Mouse (Mus musculus) lung, embryonic 15.5 days (tissue): Measurements from ENCODE around the gene Rpl28. TPM values are rescaled to one million over a fixed set of nuclear protein-coding genes. Genes with fewer than 3 reads are reported as not detected.

Experiments used
- ATAC-seq: fragments of 200-750 bp; cut with Nextera tagmentation; 2 replicates; pipeline ENCODE4 v1.8.0; 2017; ENCODE audit warnings: moderate number of reproducible peaks, borderline replicate concordance; ENCODE audit not compliant: low FRiP score, low TSS enrichment; ENCODE audit errors: extremely low read depth
- H3K27ac ChIP-seq: fragments of 300-500 bp; sonication (generic); 2 replicates; pipeline ENCODE4 v1.5.1; 2015; ENCODE audit warnings: moderate library complexity, mild to moderate bottlenecking, inconsistent platforms
- H3K27me3 ChIP-seq: fragments of 300-500 bp; sonication (generic); 2 replicates; pipeline ENCODE4 v1.6.1; 2015; ENCODE audit warnings: inconsistent platforms
- H3K36me3 ChIP-seq: fragments of 300-500 bp; sonication (generic); 2 replicates; pipeline ENCODE4 v1.6.1; 2015; ENCODE audit warnings: inconsistent platforms
- H3K4me1 ChIP-seq: fragments of 300-500 bp; sonication (generic); 2 replicates; pipeline ENCODE4 v1.6.1; 2015; ENCODE audit warnings: inconsistent platforms
- H3K4me2 ChIP-seq: fragments of 300-500 bp; sonication (generic); 2 replicates; pipeline ENCODE4 v1.6.1; 2015; ENCODE audit warnings: inconsistent platforms, mild to moderate bottlenecking, moderate library complexity
- H3K4me3 ChIP-seq: fragments of 300-500 bp; sonication (generic); 2 replicates; pipeline ENCODE4 v1.5.1; 2015; ENCODE audit warnings: mild to moderate bottlenecking, inconsistent platforms
- H3K9ac ChIP-seq: fragments of 300-500 bp; sonication (generic); 2 replicates; pipeline ENCODE4 v1.6.1; 2015; ENCODE audit warnings: inconsistent platforms
- H3K9me3 ChIP-seq: fragments of 300-500 bp; sonication (generic); 2 replicates; pipeline ENCODE4 v1.6.1; 2016; ENCODE audit warnings: inconsistent platforms
- WGBS: fragments of 180-500 bp; shearing (Covaris S2); methylation state at CpG from one replicate; pipeline ENCODE4 v1.1.7; 2015; 5-methylcytosine and 5-hydroxymethylcytosine counted together
- polyA plus RNA-seq: library from polyadenylated mRNA; unstranded; fragments of >200 nt; fragmentation: Nextera tagmentation; extraction: Ambion mirVana; gene quantifications from 2 replicates; pipeline ENCODE4 v1.2.1, GENCODE M21; 2015

The Rpl28 gene
- polyA plus RNA-seq, 1 experiment from 2014 or later = 314 TPM

DNA sequence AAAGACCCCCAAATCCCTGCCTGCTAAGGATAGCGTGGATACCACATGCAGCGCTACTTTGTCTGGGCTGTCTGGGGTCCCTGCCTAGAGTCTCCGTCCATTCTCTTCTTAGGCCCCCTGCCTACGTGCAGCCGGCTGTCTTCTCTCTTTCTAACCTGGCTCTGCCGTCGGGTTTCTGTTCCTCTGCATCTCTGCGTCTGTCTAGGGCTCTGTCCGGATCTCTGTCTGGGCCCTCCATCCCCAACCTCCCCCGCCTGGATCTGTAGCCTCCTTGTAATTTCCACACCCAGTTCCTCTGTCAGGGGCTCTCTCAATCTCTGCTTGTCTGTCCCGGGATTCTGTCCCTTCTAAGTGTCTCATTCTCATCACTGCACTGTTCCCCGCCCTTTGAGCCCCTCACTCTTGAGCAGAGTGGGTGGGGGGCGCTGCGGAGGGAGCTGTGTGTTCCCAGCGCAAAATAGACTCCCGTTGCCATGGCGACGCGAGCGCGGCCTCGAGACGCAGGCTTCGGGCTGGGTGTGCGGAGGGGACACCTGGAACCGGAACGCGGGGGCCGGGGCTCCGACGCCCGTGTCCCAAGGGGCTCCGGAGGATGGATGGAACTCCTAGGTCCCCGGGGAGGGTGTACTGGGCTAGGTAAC lies 51.0 kb downstream of the Rpl28 start:
- WGBS = 2% methylated on average over 34 of the region's 34 CpGs
- no peaks in the 10 kb centered on the region for H3K9me3 ChIP-seq
- peak overlapping the region; percentile 80 for H3K4me2 ChIP-seq
- H3K9ac ChIP-seq = peak overlapping the region; percentile 5; the same call in 1 of the 2 replicates
- H3K36me3 ChIP-seq = no peaks in the 10 kb centered on the region
- no peak overlapping the region for H3K27ac ChIP-seq
- peaks cover 18% of the 10 kb centered on the region for H3K4me1 ChIP-seq
- peaks cover 44% of the 10 kb centered on the region for H3K27me3 ChIP-seq
- peak overlapping the region; percentile 39 for H3K4me3 ChIP-seq
- no peak for ATAC-seq

DNA sequence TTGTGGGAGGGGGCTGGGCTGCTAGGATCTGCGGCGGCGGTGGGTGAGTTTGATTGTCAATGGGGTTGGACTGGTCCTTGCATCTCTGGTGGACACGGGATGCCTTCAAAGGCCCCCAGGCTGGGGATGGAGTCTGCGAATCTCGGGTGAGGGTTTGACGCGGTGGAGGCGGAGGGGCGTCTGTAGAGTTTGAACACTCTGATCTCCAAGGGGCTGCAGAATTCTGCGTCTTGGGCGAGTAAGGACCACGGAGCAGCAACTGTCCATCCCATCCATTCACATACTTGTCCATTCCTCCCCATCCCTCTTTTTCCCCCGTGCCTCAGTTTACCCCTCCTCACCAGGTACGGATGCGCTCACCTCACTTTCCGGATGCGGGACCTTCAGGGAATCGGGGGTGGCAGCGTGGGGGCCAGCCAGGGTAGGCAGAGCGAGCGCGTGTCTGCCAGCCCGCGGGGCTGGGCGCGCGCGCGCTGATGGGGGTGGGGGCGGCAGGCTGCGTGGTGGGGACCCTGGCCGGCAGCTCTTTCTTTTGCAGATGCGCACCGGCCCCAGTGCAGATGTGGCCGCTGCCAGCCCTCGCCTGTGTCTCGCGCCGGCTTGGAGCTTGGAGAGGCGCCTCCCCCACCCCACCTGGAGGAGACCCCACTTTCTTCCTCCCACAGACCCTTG lies 51.7 kb downstream of the Rpl28 start, which contains the start of gene Shisa7:
TSS of gene Shisa7 (minus strand) at position 452 of the 672 bp plus-strand sequence.
- Histone ChIP-seq H3K27ac (no peak within 1 kb of the TSS), H3K9ac (peak within 1 kb of the TSS; percentile 5; the same call in 1 of the 2 replicates), H3K36me3 (no peaks in the 10 kb centered on the region), H3K9me3 (no peaks in the 10 kb centered on the region), H3K4me2 (peak within 1 kb of the TSS; percentile 80), H3K4me3 (peak within 1 kb of the TSS; percentile 39), H3K27me3 (peaks cover 44% of the 10 kb centered on the region), H3K4me1 (peaks cover 18% of the 10 kb centered on the region)
- ATAC-seq = peak; percentile 37; the same call in 1 of the 2 replicates
- WGBS = 1% methylated on average over 38 of the region's 41 CpGs

Other genes starting within 250 kb of the Rpl28 start
- 4.8 and 5.7 TPM in 2 replicates for gene Syt5, start 245.3 kb upstream of the Rpl28 start, polyA plus RNA-seq
- not detected in 2 replicates for gene Ptprh, start 188.8 kb upstream of the Rpl28 start, polyA plus RNA-seq
- 0.76 and 1.00 TPM in 2 replicates for gene Tmem86b, start 161.5 kb upstream of the Rpl28 start, polyA plus RNA-seq
- 9.0 and 9.2 TPM in 2 replicates for gene Ppp6r1, start 133.9 kb upstream of the Rpl28 start, polyA plus RNA-seq
- 99.4 and 99.6 TPM in 2 replicates for gene Hspbp1, start 107.8 kb upstream of the Rpl28 start, polyA plus RNA-seq
- 0.87 and 1.1 TPM in 2 replicates for gene Brsk1, start 102.3 kb upstream of the Rpl28 start, polyA plus RNA-seq
- 0.07 and 0.10 TPM in 2 replicates for gene Tmem150b, start 67.6 kb upstream of the Rpl28 start, polyA plus RNA-seq
- gene Kmt5c, start 52.8 kb upstream of the Rpl28 start, polyA plus RNA-seq = 53.9 and 60.3 TPM in 2 replicates
- gene Cox6b2, start 39.8 kb upstream of the Rpl28 start, polyA plus RNA-seq = 62.9 and 64.1 TPM in 2 replicates
- not detected in 2 replicates for gene Fam71e2, start 21.6 kb upstream of the Rpl28 start, polyA plus RNA-seq
- gene Il11, start 10.0 kb upstream of the Rpl28 start, polyA plus RNA-seq = 0.19 and 0.26 TPM in 2 replicates
- 0.57 and 0.76 TPM in 2 replicates for gene Tmem190, start 9.9 kb upstream of the Rpl28 start, polyA plus RNA-seq
- 20.8 and 21.4 TPM in 2 replicates for gene Tmem238, start 3.2 kb upstream of the Rpl28 start, polyA plus RNA-seq
- 409 and 411 TPM in 2 replicates for gene Ube2s, start 19.7 kb downstream of the Rpl28 start, polyA plus RNA-seq
- 0.94 and 1.3 TPM in 2 replicates for gene Shisa7, start 51.8 kb downstream of the Rpl28 start, polyA plus RNA-seq
- 10.6 and 12.3 TPM in 2 replicates for gene Isoc2b, start 77.4 kb downstream of the Rpl28 start, polyA plus RNA-seq
- 0.63 and 0.81 TPM in 2 replicates for gene Isoc2a, start 84.3 kb downstream of the Rpl28 start, polyA plus RNA-seq
- 0.16 TPM in 1 of 2 replicates, not detected in the other for gene Gm36210, start 113.6 kb downstream of the Rpl28 start, polyA plus RNA-seq
- 3.2 and 3.4 TPM in 2 replicates for gene Zfp628, start 122.3 kb downstream of the Rpl28 start, polyA plus RNA-seq
- 2.8 and 3.7 TPM in 2 replicates for gene Nat14, start 129.2 kb downstream of the Rpl28 start, polyA plus RNA-seq
- 1.6 and 2.2 TPM in 2 replicates for gene Ssc5d, start 132.9 kb downstream of the Rpl28 start, polyA plus RNA-seq
- 0.39 and 1.2 TPM in 2 replicates for gene Sbk2, start 171.5 kb downstream of the Rpl28 start, polyA plus RNA-seq
- gene Sbk3, start 178.3 kb downstream of the Rpl28 start, polyA plus RNA-seq = 0.52 and 0.77 TPM in 2 replicates
- 31.5 and 32.0 TPM in 2 replicates for gene Zfp579, start 203.3 kb downstream of the Rpl28 start, polyA plus RNA-seq
- gene Zfp524, start 221.5 kb downstream of the Rpl28 start, polyA plus RNA-seq = 15.8 TPM in 2 replicates
- 45.5 and 47.3 TPM in 2 replicates for gene Fiz1, start 221.8 kb downstream of the Rpl28 start, polyA plus RNA-seq
- 1.2 TPM in 1 of 2 replicates, not detected in the other for gene Gm44973, start 222.6 kb downstream of the Rpl28 start, polyA plus RNA-seq
- gene Zfp865, start 227.5 kb downstream of the Rpl28 start, polyA plus RNA-seq = 6.4 and 6.7 TPM in 2 replicates
- 7.0 and 7.6 TPM in 2 replicates for gene Ccdc106, start 227.7 kb downstream of the Rpl28 start, polyA plus RNA-seq
- gene 4632433K11Rik, start 241.2 kb downstream of the Rpl28 start, polyA plus RNA-seq = not detected in 2 replicates
- gene Zfp784, start 245.6 kb downstream of the Rpl28 start, polyA plus RNA-seq = 4.9 and 5.0 TPM in 2 replicates